Mouse (Mus musculus) E14TG2a.4 (cell line): ENCODE measurements around the gene Snrpa1.

Experiments used
- CTCF ChIP-seq: conservative IDR thresholded peaks from 2 replicates; pipeline ENCODE4 v1.5.1; 2014; ENCODE audit warnings: low read length
- NANOG ChIP-seq: IDR thresholded peaks from 2 replicates; pipeline ENCODE4 v1.6.1; 2014; ENCODE audit warnings: borderline replicate concordance, low read length, mixed read lengths
- POU5F1 ChIP-seq: IDR thresholded peaks from 2 replicates; pipeline ENCODE4 v1.6.1; 2014; ENCODE audit warnings: low read length, borderline replicate concordance

DNA sequence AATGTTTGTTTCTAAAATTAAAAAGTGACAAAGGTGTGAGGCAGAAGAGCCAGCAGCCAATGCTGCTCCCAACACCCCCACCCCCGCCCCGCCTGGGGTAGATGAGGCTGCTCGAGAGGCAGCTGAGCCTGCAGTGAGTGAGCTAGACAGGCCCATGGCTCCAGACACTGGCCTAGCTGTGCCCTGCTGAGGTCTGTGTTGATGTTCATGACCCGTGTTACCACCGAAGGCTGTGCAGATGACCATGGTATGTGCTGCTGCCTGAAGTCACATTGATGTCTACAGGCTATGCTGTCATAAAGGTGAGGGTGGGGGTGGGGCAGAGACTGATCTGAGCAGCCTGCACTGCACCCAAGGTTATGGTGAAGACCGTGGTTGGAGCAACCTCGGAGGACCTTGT, 40.0 kb downstream of the Snrpa1 start:
- TF ChIP-seq CTCF = no peak
- no peak for TF ChIP-seq NANOG
- TF ChIP-seq POU5F1 = no peak
